Mouse (Mus musculus): ENCODE measurements around the gene Ascc2.

Gene Ascc2

DNA sequence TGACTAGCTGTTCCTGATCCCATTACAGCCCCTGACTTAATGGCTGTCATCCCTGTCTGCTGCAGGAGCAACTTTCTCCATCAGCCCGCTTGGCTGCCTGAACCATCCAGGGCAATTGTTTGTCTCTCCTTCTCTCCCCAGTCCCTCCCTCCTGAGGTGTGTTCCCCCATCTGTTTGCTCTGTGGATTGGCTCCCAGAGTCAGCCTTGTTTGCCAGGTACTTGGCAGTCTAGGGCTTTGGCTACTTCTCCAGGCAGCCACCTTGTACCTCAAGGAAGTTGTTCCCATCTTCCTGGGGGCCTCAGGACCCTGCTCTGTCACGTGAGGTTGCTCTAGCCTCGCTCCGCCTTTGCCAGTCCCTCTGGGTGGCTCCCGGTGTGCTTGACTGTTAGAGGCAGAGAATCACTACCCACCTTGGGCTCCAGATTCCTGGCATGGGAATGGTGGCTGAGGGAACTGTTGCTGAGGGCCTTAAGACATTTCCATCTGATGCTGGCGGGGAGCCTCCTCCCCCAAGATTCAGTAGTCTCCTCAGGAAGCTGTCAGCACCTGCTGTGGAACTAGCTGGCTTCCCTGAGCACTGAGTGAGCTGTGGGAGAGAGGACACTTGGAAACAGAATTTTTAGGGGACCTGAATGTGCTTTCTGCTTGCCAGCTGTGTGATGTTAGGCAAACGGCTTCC lies 83.5 kb downstream of the Ascc2 start:
- no peak for DNase-seq (ENCODE audit: low spot score)

DNA sequence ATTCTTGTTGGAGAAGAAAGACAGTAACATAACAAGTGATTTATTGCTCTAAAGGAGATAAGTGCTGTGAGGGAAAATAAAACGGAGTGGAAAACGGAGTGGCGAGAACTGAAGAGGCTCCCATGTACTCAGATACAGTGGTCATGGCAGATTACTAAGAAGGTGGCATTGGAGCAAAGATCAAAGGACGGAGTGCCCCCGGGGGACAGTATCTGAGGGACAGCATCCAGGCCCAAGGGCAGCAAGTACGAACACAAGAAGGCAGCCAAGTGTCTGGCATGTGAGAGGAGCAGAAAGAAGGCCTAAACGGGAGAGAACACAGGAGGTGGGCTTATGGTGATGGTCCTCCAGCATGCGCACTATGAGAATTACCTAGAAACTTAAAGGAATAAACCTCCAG lies 84.2 kb downstream of the Ascc2 start:
- no peak for DNase-seq (ENCODE audit: low spot score)

DNA sequence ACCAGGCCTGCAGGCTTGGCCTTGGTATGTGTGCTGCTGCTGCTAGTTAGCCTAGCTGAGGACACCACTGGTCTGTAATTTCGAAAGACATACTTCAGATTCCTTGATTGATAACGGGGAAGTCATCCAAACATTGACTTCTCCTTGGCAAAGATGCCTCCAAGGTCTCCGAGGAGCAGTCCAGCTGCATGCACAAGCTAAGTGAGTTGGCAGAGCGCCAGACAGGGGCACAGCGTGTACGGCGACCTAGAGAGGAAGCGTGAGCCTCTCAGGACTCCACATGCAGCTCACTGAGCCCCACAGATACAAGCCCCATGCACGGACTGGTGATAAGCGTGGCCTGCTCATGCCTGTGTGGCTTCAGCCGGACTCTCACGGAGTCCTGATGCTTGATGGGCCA lies 92.1 kb downstream of the Ascc2 start:
- DNase-seq (ENCODE audit: low spot score), result peak; percentile 83

DNA sequence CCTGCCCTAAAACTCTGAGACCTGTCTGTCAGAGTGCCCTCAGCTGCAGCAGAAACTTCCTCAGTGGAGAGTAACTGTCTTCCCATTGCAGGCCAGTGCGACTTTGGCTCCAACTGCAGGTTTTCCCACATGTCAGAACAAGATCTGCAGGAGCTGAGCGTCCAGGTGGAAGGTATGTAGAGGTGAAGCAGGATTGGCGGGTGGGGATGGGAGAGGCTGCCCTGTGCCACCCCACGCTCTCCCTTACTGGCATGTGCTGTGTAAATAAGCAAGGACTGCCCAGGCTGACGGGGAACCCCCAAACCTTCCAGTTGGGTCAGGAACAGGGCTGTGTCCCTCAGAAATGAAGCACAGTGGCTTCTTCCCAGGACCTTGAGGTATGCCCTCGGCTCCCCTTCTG lies 92.5 kb downstream of the Ascc2 start:
- no peak for DNase-seq (ENCODE audit: low spot score)

DNA sequence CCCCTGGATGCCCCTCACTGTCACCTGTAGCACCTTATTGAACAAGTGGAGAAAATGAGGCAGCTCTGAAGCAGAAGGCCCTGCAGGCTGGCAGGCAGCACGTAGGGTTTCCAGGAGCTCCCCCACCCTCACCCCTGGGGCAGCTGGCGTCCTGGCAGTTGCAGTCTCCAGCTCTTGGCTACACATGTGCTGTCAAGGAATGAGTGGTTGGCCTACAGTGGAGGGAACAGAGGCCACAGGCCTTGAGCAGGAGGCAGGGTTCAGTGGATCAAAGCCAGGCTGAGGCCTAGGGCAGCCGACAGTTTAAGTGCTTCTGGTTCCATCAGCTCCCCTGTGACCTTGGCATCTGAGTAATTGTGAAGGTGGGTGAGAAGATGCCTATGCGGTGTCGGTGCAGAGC lies 93.4 kb downstream of the Ascc2 start:
- DNase-seq (ENCODE audit: low spot score), result no peak

DNA sequence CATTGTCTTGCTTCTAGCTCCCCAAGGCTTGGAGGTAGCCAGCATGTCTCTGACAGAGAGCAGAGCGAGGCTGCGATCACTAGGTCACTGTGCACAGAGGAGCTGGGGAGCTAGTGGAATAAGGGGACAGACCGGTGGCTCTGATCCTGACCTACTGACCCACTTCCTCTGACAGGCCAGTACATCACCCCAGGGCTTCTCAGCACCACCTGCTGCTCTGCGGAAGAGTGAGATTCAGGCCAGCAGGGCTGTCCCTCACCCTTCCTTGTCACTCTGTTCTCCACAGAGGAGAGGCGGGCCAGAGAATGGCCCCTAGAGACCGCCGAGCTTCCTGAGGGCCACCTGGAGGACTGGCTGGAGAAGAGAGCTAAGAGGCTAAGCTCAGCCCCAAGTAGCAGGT lies 94.2 kb downstream of the Ascc2 start:
- DNase-seq (ENCODE audit: low spot score), result no peak

DNA sequence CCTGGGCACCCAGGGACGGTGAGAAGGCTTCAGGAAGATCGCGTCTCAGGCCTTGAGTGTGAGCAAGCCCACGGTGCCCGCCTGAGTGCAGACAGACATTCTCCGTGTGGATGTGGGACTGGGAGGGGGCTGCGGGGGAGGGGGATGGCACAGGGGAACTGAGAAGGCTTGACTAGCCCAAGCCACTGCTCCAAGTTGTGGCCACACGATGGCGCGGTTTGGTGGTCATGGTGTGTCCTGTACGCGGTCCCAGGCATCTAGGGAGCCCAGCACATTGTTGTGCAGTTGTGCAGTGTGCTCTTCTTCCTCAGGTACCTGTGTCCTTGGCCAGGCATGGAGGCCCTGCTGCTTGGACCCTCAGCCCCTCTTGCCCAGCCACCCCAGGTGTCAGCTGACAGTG lies 96.6 kb downstream of the Ascc2 start:
- DNase-seq (ENCODE audit: low spot score), result no peak
